Mouse (Mus musculus): Measurements from ENCODE around the gene Grin2d.
A peak's percentile ranks its signal among the peaks of the same experiment; 100 is the strongest.

The Grin2d gene

GRCm38 (mm10) chr7:45800546-45801204 is 77.5 kb downstream of the Grin2d start:
- DNase-seq, result peak; percentile 58

- DNase-seq, result no peak
Measured at GRCm38 (mm10) chr7:45800001-45800400, 78.2 kb downstream of the Grin2d start.

GRCm38 (mm10) chr7:45798931-45799330 is 79.2 kb downstream of the Grin2d start:
- no peak for DNase-seq

- DNase-seq, result peak; percentile 67
Measured at GRCm38 (mm10) chr7:45798511-45798836, 79.7 kb downstream of the Grin2d start.

GRCm38 (mm10) chr7:45797661-45798510 is 80.3 kb downstream of the Grin2d start:
- no peak for DNase-seq

GRCm38 (mm10) chr7:45796950-45797349 is 81.2 kb downstream of the Grin2d start:
- DNase-seq, result no peak

GRCm38 (mm10) chr7:45794971-45795370 is 83.2 kb downstream of the Grin2d start:
- DNase-seq, result no peak

GRCm38 (mm10) chr7:45793969-45794585 is 84.1 kb downstream of the Grin2d start:
- DNase-seq, result no peak

- DNase-seq, result no peak
Measured at GRCm38 (mm10) chr7:45793240-45793639, 84.9 kb downstream of the Grin2d start.

- no peak for DNase-seq
Measured at GRCm38 (mm10) chr7:45791756-45792490, 86.3 kb downstream of the Grin2d start.

GRCm38 (mm10) chr7:45790721-45791120 is 87.5 kb downstream of the Grin2d start:
- DNase-seq, result no peak

- no peak for DNase-seq
Measured at GRCm38 (mm10) chr7:45787642-45788041, 90.5 kb downstream of the Grin2d start.

GRCm38 (mm10) chr7:45786661-45787413 is 91.3 kb downstream of the Grin2d start:
- DNase-seq, result no peak

GRCm38 (mm10) chr7:45786136-45786578 is 92.0 kb downstream of the Grin2d start:
- DNase-seq, result no peak

GRCm38 (mm10) chr7:45785388-45786135 is 92.6 kb downstream of the Grin2d start:
- no peak for DNase-seq

- no peak for DNase-seq
Measured at GRCm38 (mm10) chr7:45784524-45785372, 93.4 kb downstream of the Grin2d start, which contains the start of gene Sult2b1. Gene Sult2b1, minus strand, starts transcription at chr7:45784669.

- peak; percentile 69 for DNase-seq
Measured at GRCm38 (mm10) chr7:45783511-45784091, 94.6 kb downstream of the Grin2d start, which contains the start of gene Lmtk3. Gene Lmtk3, plus strand, starts transcription at chr7:45783738.

- no peak for DNase-seq
Measured at GRCm38 (mm10) chr7:45782271-45782670, 95.9 kb downstream of the Grin2d start.
